Mouse (Mus musculus) lung, embryonic 14.5 days (tissue): Measurements from ENCODE around the gene Stk35. TPM values are rescaled to one million over a fixed set of nuclear protein-coding genes. Genes with fewer than 3 reads are reported as not detected.
"Not testable (repeated sequence)": the region's sequence is repeated elsewhere in the genome, so short reads cannot be mapped to it uniquely, and the experiment has no call there.

Experiments
- ATAC-seq: fragments of 200-750 bp; cut with Nextera tagmentation; 2 replicates; pipeline ENCODE4 v1.8.0; 2017; ENCODE audit warnings: mild to moderate bottlenecking, moderate TSS enrichment, moderate library complexity; ENCODE audit not compliant: insufficient read depth
- DNase-seq: peaks from one replicate; pipeline ENCODE4 v3.0.0-alpha.2; 2015
- H3K27ac ChIP-seq: fragments of 300-500 bp; sonication (generic); 2 replicates; pipeline ENCODE4 v1.5.1; 2014; ENCODE audit warnings: low read depth, mild to moderate bottlenecking, moderate library complexity
- H3K27me3 ChIP-seq: fragments of 300-500 bp; sonication (generic); 2 replicates; pipeline ENCODE4 v1.6.1; 2014; ENCODE audit warnings: low read length, control low read depth; ENCODE audit not compliant: insufficient read depth
- H3K36me3 ChIP-seq: fragments of 300-500 bp; sonication (generic); 2 replicates; pipeline ENCODE4 v1.6.1; 2014; ENCODE audit warnings: control low read depth; ENCODE audit not compliant: insufficient read depth
- H3K4me1 ChIP-seq: fragments of 300-500 bp; sonication (generic); 2 replicates; pipeline ENCODE4 v1.6.1; 2014; ENCODE audit warnings: antibody characterized with exemption, control low read depth; ENCODE audit not compliant: insufficient read depth
- H3K4me2 ChIP-seq: fragments of 300-500 bp; sonication (generic); 2 replicates; pipeline ENCODE4 v1.6.1; 2014; ENCODE audit warnings: mild to moderate bottlenecking
- H3K4me3 ChIP-seq: fragments of 300-500 bp; sonication (generic); 2 replicates; pipeline ENCODE4 v1.5.1; 2014; ENCODE audit warnings: low read depth, low read length
- H3K9ac ChIP-seq: fragments of 300-500 bp; sonication (generic); 2 replicates; pipeline ENCODE4 v1.6.1; 2014
- H3K9me3 ChIP-seq: fragments of 300-500 bp; sonication (generic); 2 replicates; pipeline ENCODE4 v1.6.1; 2016; ENCODE audit warnings: low read depth, low read length, control low read depth
- CTCF ChIP-seq: IDR thresholded peaks from 2 replicates; pipeline ENCODE4 v1.5.1; 2016; ENCODE audit warnings: antibody characterized with exemption, low read depth
- WGBS: fragments of 180-500 bp; shearing (Covaris S2); extraction: QIAGEN DNeasy Blood & Tissue Kit; methylation state at CpG from one replicate; pipeline ENCODE4 v1.1.7; 2014; 5-methylcytosine and 5-hydroxymethylcytosine counted together
- polyA plus RNA-seq: library from polyadenylated mRNA; unstranded; fragments of >200 nt; fragmentation: Nextera tagmentation; extraction: Ambion mirVana; gene quantifications from 2 replicates; pipeline ENCODE4 v1.2.1, GENCODE M21; 2014

Stk35 gene
- polyA plus RNA-seq, 1 experiment from 2014 or later, result 17.1 TPM

DNA sequence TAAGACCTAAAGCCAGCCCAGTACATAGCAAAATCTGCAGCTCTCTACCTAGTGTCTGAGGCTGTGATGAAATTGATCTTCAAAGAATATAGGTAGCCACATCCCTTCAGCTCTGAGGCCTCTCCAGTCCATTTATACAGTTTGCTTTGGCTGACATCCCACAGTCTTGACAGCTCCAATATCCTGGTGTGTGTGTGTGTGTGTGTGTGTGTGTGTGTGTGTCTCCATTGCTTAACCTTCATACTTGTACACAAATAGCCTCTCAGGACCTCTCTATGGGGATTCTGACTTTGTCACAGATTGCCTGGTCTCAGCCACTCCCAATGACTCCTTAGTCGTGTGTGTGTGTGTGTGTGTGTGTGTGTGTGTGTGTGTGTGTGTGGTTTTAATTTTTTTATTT lies 33.9 kb downstream of the Stk35 start:
- no peak overlapping the region for H3K9ac ChIP-seq
- no peak overlapping the region for H3K4me3 ChIP-seq
- H3K4me1 ChIP-seq, result no peaks in the 10 kb centered on the region
- DNase-seq (no peak), ATAC-seq (no peak)
- no peaks in the 10 kb centered on the region for H3K27me3 ChIP-seq
- WGBS, result 69% methylated on average over 1 of the region's 1 CpGs
- no peak overlapping the region for H3K27ac ChIP-seq
- TF ChIP-seq CTCF, result no peak
- peaks cover 21% of the 10 kb centered on the region for H3K36me3 ChIP-seq
- no peaks in the 10 kb centered on the region for H3K9me3 ChIP-seq
- no peak overlapping the region for H3K4me2 ChIP-seq

DNA sequence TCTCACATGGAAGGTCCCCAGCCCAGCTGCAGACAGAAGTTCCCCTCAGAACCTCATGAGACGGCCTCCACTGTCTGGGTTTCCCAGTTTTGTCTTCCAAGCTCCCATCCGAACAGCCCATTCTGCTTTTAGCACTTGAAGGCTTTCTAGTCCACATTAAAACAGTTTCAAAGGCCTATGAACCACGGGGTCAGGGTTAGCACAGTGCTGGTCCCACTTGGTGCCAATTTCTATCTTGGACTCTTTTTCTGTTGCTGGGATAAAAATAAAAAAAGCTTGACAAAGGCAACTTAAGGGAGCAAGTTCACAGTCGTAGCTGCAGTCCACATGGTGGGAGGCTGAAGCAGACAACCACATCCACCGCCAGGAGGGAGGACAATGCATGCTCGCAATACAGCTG lies 34.6 kb downstream of the Stk35 start:
- no peak for ATAC-seq

DNA sequence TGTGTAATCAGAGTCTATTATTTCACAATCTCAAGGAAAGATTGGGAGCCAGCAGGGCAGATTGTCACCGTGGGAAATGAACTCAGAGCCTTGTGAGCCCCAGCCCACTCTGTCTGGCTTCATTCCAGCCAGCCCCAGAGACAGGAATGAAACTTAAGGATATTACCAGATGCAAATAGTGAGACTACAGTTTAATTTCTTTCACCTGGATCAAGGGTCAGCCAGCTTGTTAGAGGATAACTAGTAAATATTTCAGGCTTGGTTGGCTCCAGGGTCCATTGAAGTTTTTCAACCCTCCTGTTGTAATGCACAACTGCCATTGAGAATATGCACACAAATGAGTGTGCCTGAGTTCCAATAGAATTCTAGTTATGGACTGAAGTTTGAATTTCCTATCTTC lies 36.6 kb downstream of the Stk35 start:
- no peak for TF ChIP-seq CTCF
- ATAC-seq, result no peak
- no peaks in the 10 kb centered on the region for H3K27me3 ChIP-seq
- no peak overlapping the region for H3K4me2 ChIP-seq
- H3K36me3 ChIP-seq, result peaks cover 3% of the 10 kb centered on the region; the same call in 1 of the 2 replicates
- 29% methylated on average over 1 of the region's 1 CpGs for WGBS
- no peak for DNase-seq
- no peak overlapping the region for H3K9ac ChIP-seq
- no peak overlapping the region for H3K4me3 ChIP-seq
- no peaks in the 10 kb centered on the region for H3K9me3 ChIP-seq
- H3K4me1 ChIP-seq, result no peaks in the 10 kb centered on the region
- H3K27ac ChIP-seq, result no peak overlapping the region

More for the DNA sequence above, 34.6 kb downstream of the Stk35 start:
- TF ChIP-seq CTCF, result no peak
- no peak for DNase-seq
- H3K9ac ChIP-seq, result no peak overlapping the region
- H3K4me1 ChIP-seq, result no peaks in the 10 kb centered on the region
- H3K4me3 ChIP-seq, result no peak overlapping the region
- H3K9me3 ChIP-seq, result no peaks in the 10 kb centered on the region
- H3K27me3 ChIP-seq, result no peaks in the 10 kb centered on the region
- H3K4me2 ChIP-seq, result no peak overlapping the region
- H3K36me3 ChIP-seq, result peaks cover 14% of the 10 kb centered on the region
- 77% methylated on average over 6 of the region's 6 CpGs for whole genome bisulfite sequencing
- no peak overlapping the region for H3K27ac ChIP-seq

GRCm38 (mm10) chr2:129838321-129838720 lies 38.0 kb downstream of the Stk35 start:
- no peaks in the 10 kb centered on the region for H3K27me3 ChIP-seq
- H3K4me2 ChIP-seq, result no peak overlapping the region
- no peak overlapping the region for H3K4me3 ChIP-seq
- no peak for TF ChIP-seq CTCF
- H3K9me3 ChIP-seq, result no peaks in the 10 kb centered on the region
- 81% methylated on average over 1 of the region's 1 CpGs for WGBS
- no peak for DNase-seq
- ATAC-seq, result no peak
- no peaks in the 10 kb centered on the region for H3K4me1 ChIP-seq
- no peak overlapping the region for H3K27ac ChIP-seq
- H3K9ac ChIP-seq, result no peak overlapping the region
- H3K36me3 ChIP-seq, result no peaks in the 10 kb centered on the region

- Histone ChIP-seq H3K4me2 (no peak overlapping the region), H3K4me3 (no peak overlapping the region), H3K27me3 (no peaks in the 10 kb centered on the region), H3K9me3 (no peaks in the 10 kb centered on the region), H3K36me3 (no peaks in the 10 kb centered on the region), H3K9ac (no peak overlapping the region), H3K27ac (no peak overlapping the region), H3K4me1 (no peaks in the 10 kb centered on the region)
- ATAC-seq, result no peak
- 57% methylated on average over 3 of the region's 3 CpGs for WGBS
- TF ChIP-seq CTCF, result no peak
- DNase-seq, result peak; percentile 11
These were observed 45.5 kb downstream of the Stk35 start for GRCm38 (mm10) chr2:129845826-129846225.

DNA sequence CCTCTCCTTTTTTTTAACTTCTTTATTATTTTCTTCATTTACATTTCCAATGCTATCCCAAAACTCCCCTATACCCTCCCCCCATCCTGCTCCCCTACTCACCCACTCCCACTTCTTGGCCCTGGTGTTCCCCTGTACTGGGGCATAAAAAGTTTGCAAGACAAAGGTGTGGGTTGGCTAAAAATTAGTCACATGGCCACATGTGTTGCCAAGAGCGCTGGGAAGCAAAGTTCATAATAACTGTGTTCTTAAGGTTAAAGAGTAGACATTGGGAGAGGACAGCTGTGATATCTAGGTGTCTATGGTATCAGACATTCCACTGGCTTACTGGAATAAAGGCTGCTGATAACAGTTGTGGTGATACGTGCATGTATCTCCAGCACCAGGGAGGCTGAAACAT lies 46.2 kb downstream of the Stk35 start:
- TF ChIP-seq CTCF, result no peak
- Histone ChIP-seq H3K4me3 (no peak overlapping the region), H3K27ac (no peak overlapping the region), H3K9ac (no peak overlapping the region), H3K4me2 (no peak overlapping the region), H3K36me3 (no peaks in the 10 kb centered on the region), H3K4me1 (no peaks in the 10 kb centered on the region), H3K27me3 (no peaks in the 10 kb centered on the region), H3K9me3 (no peaks in the 10 kb centered on the region)
- 80% methylated on average over 2 of the region's 2 CpGs for WGBS
- ATAC-seq (no peak), DNase-seq (no peak)

DNA sequence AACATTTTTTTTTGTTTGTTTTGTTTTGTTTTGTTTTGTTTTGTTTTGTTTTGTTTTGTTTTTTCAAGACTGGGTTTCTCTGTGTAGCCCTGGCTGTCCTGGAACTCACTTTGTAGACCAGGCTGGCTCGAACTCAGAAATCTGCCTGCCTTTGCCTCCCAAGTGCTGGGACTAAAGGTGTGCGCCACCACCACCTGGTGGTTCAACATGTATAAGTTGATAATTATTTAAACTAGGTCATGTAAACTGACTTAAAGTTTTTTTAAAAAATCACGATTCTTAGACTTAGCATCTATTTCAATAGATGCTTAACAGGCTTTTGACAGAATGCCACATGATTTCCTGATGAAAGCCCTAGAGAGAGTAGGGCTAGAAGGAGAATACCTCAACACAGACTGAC lies 48.8 kb downstream of the Stk35 start:
- not testable (repeated sequence) for H3K9me3 ChIP-seq, H3K4me3 ChIP-seq, H3K36me3 ChIP-seq, H3K9ac ChIP-seq, H3K27me3 ChIP-seq, H3K4me2 ChIP-seq, H3K27ac ChIP-seq, DNase-seq, ATAC-seq, H3K4me1 ChIP-seq
- 88% methylated on average over 3 of the region's 3 CpGs for WGBS
- 0 out of 2 replicates have a peak, but pooled peaks have one; percentile 1 for TF ChIP-seq CTCF

- Histone ChIP-seq H3K9ac (no peak overlapping the region), H3K4me3 (no peak overlapping the region), H3K36me3 (no peaks in the 10 kb centered on the region), H3K4me1 (no peaks in the 10 kb centered on the region), H3K27ac (no peak overlapping the region), H3K4me2 (no peak overlapping the region), H3K9me3 (no peaks in the 10 kb centered on the region), H3K27me3 (no peaks in the 10 kb centered on the region)
- ATAC-seq (no peak), DNase-seq (peak; percentile 23)
- WGBS, result 65% methylated on average over 4 of the region's 4 CpGs
- TF ChIP-seq CTCF, result no peak
These were observed 51.2 kb downstream of the Stk35 start for GRCm38 (mm10) chr2:129851512-129851911.
